Mouse (Mus musculus) R1 (cell line): ENCODE results near the gene Pum1.
"Not testable (repeated sequence)": the region's sequence is repeated elsewhere in the genome, so short reads cannot be mapped to it uniquely, and the experiment has no call there.

Source experiments
- DNase-seq: peaks from one replicate; pipeline ENCODE4 v3.0.0-alpha.2; 2018; ENCODE audit warnings: low read depth, low spot score

Gene Pum1

DNA sequence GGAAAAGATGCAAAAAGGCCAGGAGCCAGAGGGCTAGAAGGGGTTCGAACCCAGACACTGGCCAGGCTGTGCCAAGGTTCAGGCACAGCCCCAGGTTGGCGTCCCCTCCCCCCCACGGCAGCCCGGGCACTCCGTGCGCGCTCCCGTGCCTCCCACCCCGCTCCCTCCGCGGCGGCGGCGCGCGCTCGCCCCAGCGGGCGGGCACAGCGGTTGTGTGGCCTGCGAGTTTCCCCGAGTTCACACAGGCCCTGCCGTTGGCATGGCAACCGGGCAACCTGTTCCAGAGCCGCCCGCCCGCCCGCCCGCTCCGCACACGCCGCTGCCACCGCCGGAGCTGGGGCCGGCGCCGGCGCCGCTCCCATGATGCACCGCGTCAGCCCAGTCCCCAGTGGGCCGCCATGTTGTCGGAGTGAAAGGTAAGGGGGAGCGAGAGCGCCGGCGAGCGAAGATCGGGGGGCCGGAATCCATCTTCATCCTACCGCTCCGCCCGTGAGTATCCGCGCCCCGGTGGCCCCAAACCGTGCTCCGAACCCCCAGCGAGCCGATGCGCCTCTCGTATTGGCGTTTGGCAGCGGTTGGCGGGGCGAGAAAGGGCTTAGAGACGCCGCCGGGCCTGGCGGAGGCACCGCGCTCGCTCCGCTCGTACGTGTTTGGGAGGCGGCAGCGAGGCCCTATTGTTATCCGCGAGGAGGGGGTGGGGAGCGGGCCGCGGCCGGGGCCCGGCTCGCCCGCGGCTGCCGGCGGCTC is at the start of gene Pum1:
Gene Pum1 (plus strand): TSS at position 343 of the 747 bp plus-strand sequence.
- DNase-seq = peak; percentile 96

DNA sequence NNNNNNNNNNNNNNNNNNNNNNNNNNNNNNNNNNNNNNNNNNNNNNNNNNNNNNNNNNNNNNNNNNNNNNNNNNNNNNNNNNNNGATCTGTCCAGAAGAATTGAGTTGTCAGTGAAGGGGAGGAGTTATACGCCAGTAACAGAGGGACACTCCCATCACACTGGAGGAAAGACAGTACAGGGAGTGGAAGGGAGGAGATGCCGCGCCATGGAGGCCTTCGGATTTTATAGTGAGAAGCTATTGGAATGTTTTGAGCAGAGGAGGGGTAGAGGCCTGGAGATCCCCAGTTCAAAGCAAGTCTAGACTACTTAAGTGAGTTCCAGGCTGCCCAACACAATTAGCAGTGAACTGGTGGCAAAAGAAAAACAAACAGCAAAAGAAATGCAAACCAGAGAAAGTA is 33.7 kb upstream of the Pum1 start:
- peak; percentile 95 for DNase-seq

DNA sequence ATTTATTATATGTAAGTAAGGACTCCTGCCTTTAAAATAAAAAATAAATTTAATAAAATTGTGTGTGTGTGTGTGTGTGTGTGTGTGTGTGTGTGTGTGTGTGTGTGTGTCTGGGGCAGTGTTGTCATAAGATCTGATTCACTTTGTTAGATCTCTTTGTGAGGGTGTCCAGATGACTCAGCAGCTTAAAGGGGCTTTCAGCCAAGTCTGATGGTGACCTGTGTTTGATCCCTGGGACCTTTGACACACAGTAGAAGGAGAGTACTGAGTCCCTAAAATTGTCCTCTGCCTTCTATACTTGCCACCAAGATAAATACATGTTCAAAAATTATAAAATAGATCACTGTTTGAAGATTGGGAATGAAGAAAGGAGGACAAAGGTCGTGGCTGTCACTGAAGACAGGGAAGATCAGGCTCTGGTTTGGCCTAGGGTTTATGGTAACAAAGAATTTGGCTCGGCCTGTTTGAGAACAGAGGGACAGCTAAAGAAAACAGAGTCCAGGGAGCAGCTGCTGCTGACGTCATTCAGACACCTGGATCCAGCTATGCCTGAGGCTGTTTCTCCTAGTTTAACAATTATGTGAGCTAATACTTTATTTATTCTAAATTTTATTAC is 32.8 kb upstream of the Pum1 start:
- peak; percentile 81 for DNase-seq

DNA sequence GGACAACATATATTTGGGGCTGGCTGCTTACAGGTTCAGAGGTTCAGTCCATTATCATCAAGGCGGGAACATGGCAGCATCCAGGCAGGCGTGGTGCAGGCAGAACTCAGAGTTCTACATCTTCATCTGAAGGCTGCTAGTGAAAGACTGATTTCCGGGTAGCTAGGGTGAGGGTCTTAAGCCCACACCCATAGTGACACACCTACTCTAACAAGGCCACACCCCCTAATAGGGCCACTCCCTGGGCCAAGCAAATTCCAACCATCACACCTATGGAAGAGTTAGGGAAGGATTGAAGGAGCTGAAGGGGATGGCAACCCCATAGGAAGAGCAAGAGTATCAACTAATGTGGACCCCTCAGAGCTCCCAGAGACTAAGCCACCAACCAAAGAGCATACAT is 28.0 kb upstream of the Pum1 start:
- DNase-seq = peak; percentile 93

DNA sequence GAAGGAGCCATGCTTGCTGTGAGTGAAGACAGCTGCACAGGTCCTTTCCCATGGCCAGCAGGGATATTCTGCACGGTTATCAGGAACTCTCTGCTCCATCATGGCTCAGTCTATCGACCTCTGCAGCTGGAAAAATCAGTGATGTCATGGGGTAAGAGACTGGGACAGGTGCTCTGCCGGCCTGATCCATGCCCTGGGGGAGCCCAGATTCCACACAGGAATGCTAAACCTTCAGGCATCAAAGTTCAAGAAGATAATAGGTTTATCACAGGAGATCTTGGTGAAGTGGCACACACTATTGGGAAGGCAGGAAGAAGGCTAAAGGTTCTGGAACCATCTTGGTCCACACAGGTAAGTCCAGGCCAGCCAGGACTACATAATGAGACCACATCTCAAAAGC is 26.4 kb upstream of the Pum1 start:
- DNase-seq = peak; percentile 66

DNA sequence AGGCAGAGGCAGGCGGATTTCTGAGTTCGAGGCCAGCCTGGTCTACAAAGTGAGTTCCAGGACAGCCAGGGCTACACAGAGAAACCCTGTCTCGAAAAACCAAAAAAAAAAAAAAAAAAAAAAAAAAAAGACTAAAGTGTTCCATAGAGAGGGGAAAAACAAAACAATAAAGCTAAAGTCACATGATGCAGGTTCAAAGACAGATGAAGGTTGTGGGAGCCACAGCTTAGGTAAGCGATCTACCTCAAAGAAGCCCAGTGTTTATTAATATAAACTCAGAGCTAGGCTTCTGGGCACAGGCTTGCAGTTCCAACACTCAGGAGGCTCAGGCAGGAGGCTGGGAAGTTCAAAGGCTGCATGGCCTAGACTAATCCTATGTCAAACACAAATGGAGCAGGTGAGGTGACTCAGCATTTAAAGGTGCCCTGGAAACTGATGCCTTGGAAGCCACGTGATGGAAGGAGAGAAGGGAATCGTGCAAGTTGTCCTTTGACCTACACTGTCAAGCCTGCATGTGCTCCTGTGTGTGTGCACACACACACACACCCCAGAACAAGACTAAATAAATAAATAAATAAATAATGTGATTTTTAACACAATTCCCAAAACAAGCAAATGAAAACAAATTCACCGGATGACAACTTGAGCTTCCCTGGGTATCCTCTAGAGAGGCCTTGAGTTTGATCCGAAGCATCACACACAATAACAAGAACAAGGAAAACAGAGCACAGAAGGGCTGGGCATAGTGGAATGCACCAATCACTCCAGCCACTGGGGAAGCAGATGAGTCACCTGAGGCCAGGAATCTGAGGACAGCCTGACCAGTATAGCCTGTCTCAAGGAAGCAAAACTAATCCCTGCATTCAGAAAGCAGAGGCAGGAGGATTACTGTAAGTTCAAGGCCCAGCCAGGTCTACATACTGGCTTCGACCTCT is 25.4 kb upstream of the Pum1 start:
- peak; percentile 97 for DNase-seq

DNA sequence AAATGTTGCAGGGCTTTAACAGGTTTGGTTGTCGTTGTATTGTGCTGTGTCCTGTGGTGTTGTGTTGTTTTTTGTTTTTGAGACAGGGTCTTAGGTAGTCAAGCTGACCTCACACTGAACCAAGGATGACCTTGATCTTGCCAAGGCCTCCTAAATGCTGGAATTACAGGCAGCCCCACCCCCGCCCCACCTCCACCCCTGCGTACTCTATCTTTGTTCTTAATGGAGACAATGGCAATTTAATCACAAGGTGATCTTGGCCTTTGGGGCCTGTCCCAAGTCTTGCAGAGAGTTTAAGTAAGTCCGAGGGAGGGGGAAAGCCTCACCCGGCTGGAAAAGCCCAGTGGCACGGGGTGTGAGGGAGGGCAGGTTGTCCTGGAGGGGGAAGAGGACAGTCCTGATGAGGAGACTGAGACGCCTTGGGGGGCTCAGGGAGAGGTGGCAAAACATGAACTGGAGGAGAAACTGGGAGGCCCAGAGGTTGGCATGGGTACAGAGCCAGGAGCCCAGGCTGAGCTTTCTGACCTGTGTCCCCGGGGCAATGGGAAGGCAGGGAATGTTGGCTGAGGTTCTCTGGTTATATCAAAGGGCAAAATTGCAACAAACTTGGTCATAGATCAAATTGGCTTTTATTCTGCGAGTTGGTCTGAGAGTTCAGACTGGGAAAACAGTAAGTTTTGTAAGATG is 22.9 kb upstream of the Pum1 start:
- DNase-seq = peak; percentile 98

DNA sequence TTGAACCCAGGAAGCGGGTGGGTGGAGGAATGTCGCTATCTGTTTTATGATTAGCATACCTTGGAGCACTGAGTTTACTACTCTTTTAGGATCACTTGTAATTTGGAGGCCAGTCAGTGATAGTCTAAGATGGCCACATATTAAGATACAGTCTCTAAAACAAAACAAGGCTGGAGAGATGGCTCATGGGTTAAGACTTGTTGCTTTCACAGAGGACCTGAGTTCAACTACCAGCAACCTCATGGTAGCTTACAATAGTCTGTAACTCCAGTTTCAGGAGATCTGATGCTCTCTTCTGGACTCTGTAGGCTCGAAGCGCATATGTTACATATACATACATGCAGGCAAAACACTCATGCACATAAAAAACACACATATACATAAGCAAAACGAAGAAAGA is 20.7 kb upstream of the Pum1 start:
- DNase-seq = peak; percentile 85

DNA sequence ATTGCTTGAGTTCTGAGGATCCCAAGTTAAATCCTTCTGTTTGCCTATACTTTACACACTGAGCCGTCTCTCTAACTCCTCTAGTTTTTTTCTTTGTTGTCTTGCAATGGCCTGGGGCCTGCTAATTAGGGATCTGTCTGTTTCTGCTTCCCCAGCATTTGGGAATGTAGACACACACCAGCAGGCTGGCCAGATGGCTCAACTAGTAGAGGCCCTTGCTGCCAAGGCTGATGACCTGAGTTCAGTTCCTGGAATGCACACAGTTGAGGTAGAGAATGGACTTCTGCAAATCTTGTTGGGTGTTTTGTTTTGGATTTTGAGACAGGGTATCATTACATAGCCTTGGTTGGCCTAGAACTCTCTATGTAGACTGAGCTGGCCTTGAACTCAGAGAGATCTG is 17.7 kb upstream of the Pum1 start:
- no peak for DNase-seq

DNA sequence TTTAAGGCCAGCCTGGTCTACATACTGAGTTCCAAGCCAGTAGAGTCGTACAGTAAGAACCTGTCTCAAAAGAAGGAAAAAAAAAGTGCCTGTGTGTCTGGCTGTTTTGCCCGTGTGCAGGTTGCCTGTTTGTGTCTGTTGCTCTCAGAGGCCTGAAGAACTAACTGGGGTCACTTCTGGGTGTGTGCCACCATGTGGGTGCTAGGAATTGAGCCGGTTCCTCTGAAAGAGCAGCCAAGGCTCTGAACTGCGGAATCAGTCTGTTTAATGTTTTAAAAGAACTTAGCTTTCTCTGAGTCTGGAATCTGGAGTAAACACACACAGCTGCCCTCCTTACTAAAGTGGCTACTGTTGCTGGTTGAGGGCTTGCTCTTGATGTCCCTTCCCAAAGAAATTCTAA is 11.8 kb upstream of the Pum1 start:
- no peak for DNase-seq

DNA sequence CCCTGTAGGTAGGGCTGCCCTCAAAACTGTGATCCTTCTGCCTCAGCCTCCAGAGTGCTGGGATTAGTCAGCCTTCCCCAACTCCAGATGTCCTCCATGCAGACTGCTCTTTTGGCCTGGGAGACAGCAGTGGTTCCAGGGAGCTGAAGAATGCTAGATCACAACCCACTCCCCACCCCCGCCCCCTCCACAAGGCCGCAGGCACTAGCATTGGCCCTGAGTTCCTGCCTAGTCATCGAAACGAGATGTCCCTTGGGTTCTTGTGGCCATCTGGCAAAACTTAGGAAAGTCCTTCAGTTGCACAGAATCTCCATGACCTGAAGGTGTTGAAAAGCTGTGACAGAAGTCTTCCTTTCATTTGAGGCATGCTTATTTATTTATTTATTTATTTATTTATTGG is 10.6 kb upstream of the Pum1 start:
- DNase-seq = peak; percentile 75

DNA sequence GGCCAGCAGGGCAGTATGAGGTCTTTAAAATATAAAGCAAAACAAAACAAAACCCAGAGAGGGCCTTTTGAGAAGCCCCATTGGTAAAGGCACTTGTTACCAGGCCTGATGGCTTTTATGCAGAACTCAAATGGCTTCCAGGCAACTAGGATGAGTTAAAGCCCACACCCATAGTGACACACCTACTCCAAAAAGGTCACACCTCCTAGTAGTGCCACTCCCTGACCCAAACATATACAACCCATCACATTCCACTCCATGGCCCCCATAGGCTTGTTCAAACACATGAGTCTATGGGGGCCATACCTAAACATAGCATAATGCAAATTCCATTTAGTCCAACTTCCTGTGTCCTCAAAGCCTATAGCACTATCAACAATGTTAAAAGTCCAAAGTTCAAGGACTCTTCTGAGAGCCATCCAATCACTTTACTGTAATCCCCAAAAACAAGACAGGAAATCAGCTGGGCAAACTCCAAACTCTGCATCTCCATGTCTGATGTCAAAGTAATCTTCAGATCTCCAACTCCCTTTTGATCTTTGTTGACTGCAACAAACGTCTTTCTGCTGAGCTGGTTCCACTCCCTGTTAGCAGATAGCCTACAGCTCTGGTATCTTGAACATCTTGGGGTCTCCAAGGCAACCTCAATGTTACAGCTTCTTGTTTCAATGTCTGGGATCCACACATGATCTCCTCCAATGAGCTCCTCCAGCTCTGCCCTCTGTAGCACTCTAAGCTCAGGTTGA is 5.1 kb upstream of the Pum1 start:
- DNase-seq = peak; percentile 88

DNA sequence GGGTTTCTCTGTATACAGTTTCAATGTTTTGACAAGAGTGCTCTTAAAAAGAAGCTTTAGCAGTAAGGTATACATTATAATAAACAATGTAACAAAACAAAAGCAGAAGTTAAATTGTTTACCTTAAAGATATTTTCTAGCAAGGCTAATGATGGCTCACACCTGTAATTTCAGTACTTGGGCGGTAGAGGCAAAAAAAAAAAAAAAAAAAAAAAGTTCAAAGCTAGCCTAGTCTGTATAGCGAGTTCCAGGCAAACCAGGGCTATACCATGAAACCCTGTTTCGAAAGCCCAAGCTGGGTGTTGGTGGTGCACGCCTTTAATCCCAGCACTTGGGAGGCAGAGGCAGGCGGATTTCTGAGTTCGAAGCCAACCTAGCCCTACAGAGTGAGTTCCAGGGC is 3.7 kb upstream of the Pum1 start:
- DNase-seq = no peak

DNA sequence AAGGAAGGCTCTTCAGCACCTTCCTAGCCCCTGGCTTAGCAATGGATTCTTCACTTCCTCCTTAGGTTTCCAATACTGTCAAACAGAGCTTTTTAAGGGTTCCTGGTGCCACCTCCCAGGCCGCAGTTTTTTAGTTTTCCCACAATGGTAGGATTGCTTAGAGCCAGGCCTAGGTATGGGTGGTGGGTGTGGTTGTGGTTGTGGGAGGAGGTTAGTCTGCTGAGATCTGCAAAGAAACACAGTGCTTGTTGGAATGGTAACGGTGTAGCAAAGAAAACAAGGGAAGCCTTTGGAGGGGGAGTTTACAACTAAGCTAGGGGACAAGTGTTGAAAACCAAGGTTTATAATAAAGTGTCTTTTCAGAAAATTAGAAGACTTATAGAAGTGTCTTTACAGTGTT is 3.0 kb upstream of the Pum1 start:
- peak; percentile 71 for DNase-seq

DNA sequence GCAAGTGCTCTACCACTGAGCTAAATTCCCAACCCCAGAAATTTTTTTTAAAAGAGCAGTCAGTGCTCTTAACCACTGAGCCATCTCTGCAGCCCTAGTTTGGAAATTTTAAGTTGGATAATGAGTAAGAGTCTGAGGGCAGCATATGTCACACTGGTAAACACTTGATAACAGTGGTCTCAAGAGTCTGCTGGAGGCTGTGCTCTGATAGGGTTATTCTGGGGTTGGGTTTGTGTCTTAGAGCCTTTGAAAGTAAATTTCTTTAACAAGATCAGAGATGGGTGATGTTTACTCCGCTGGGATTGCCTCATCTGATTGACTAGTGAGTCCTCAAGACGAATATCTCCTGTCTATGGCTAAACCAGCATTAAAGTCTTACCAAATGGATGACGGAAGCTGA is 2.0 kb upstream of the Pum1 start:
- no peak for DNase-seq

DNA sequence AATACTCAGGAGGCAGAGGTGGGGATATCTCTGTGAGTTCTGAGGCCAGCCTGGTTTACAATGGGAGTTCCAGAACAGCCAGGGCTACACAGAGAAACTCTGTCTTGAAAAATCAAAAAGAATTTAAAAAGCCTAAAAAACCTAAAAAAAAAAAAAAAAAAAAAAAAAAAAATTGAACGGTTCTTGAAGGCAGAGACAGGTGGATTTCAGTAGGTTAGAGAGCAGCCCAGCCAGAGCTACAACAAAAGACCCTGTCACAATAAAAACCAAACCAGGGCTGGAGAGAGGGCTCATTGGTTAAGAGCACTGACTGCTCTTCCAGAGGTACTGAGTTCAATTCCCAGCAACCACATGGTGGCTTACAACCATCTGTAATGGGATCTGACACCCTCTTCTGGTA is 816 bp upstream of the Pum1 start:
- DNase-seq = not testable (repeated sequence)

DNA sequence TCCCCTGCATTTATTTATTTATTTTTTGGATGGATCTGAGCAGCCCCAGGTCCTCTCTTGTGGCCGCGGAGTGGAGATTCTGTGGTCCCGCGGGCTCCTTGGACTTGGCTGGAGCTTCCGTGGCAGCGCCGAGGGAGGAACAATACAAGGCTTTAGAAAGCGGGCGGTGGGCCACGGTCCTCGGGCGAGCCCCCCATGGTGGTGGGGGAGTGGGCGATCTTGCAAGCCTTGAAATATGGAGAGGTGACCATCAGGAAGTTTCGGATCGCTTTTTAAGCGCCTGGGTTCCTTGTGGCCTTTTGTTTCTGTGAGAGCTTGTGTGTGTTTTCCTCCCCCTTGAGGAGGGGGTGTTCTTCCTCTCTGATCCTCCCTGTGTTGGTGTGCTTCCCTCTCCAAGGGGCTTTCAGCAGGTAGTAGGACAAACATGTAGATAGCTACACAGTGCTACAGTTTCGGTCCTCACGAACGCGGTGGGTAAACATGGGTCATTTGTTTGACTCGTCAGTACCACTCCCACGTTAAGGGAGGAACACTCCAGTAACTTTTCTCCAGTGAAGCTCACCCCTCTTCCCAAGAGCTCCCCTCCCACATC is 785 bp downstream of the Pum1 start:
- DNase-seq = peak; percentile 72

DNA sequence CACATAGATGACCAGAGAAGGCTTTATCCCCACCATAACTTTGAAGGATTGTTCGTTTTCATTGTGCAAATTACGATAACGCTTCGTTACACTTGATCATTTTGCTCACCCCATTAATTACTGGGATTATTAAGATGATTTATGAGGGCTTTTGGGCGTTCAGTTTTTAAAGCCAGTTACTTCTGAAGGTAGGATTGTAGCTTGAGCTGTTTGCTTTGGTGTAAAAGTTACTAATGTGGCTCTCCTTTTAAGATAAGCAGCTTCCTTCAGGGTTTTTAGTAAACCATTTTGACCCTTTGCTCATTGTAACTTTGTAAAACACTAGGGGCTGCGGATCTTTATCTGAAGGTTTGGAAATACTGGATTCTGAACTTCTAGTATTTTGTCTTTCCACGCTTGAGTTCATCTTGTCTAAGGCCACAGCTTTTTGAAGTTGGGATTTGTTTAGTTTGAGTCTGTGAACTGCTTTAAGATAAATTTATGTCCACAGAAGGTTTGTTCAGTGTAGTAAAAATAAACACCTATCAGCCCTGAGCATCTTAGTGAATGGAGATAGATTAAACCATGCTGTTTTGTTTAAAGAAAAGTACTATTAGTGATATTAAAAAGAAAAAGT is 1.4 kb downstream of the Pum1 start:
- no peak for DNase-seq

DNA sequence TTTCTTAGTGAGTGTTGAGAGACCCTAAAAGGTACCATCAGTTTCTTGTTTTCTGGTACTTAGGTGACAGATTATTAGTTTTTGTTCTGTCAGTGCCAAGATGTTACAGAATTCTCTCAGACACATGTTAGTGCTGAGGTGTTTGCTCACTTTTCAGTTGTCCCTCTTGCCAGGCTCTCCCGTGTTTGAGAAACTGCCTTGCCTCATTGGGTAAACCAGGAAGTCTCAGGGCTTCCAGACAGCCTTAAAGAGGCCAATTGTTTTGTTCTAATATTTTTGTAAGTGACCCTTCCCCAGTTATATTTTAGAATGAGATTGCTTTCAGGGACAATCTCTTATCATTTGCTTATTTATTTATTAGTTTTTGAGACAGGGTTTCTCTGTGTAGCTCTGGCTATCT is 2.1 kb downstream of the Pum1 start:
- no peak for DNase-seq

DNA sequence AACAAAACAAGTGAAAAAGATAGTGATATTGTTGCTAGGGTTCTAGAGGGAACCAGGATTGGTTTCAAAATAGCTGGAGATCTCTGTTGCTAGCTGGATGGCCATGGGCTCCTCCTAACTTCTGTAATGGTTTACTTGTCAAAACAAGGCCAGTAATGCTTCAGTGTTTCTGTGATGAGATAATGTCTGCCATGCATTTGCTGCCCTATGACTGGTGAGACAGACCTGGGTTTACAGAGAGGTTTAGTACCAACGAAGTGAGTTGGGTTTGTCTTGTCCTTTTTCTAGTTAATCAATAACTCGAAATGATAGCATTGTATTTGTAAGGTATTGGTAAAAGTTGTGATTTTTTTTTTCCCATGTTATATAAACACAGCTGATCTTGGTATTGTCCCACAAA is 4.6 kb downstream of the Pum1 start:
- DNase-seq = no peak
